Mouse (Mus musculus): Measurements from ENCODE around the gene Chrnd. TPM values are rescaled to one million over a fixed set of nuclear protein-coding genes. Genes with fewer than 3 reads are reported as not detected.

Gene Chrnd
- polyA plus RNA-seq, 1 experiment from 2014 or later = not detected

- in situ Hi-C loops (cut with MboI; ENCODE audit: low pct_unique_long_range_greater_than_20kb) = no loop called here
- ChIA-PET CTCF (no interaction called here), POLR2A (no interaction called here)
- DNase-seq (ENCODE audit: low read depth, low spot score) (no peak), ATAC-seq (no peak)
- H3K27me3 ChIP-seq = no peaks in the 10 kb centered on the region
- no peak for TF ChIP-seq CTCF (IDR thresholded peaks at IDR 0.05)
Measured at GRCm38 (mm10) chr1:87230606-87231005, 40.2 kb downstream of the Chrnd start.

- no peak for ATAC-seq
- no peak for TF ChIP-seq CTCF (IDR thresholded peaks at IDR 0.05)
Measured at GRCm38 (mm10) chr1:87232197-87232596, 41.8 kb downstream of the Chrnd start.

GRCm38 (mm10) chr1:87239056-87239455 is 48.6 kb downstream of the Chrnd start:
- TF ChIP-seq CTCF (IDR thresholded peaks at IDR 0.05) = peak; percentile 42
- CTCF ChIA-PET = interaction anchor here (0.9 to 1.4 kb wide), 2 partner anchors 10 to 23 kb away, joined by 3 read pairs; no protein-coding TSS in a partner anchor
- POLR2A ChIA-PET = interaction anchor here (1.0 kb wide), 1 partner anchor 15 kb away, joined by 3 read pairs; no protein-coding TSS in a partner anchor
- in situ Hi-C loops (cut with MboI; ENCODE audit: low pct_unique_long_range_greater_than_20kb) = no loop called here
- H3K27me3 ChIP-seq = no peaks in the 10 kb centered on the region
- ATAC-seq = peak; percentile 83
- no peak for DNase-seq (ENCODE audit: low read depth, low spot score)

More at GRCm38 (mm10) chr1:87232197-87232596, 41.8 kb downstream of the Chrnd start:
- POLR2A ChIA-PET = interaction anchor here (0.6 kb wide), 1 partner anchor 414 kb away, joined by 3 read pairs; no protein-coding TSS in a partner anchor
- no peak for DNase-seq (ENCODE audit: low read depth, low spot score)
- in situ Hi-C loops (cut with MboI; ENCODE audit: low pct_unique_long_range_greater_than_20kb) = no loop called here
- H3K27me3 ChIP-seq = no peaks in the 10 kb centered on the region
- CTCF ChIA-PET = interaction anchor here (1.5 to 3.6 kb wide), 2 partner anchors 14 to 192 kb away, joined by 3 to 17 read pairs; no protein-coding TSS in a partner anchor

DNA sequence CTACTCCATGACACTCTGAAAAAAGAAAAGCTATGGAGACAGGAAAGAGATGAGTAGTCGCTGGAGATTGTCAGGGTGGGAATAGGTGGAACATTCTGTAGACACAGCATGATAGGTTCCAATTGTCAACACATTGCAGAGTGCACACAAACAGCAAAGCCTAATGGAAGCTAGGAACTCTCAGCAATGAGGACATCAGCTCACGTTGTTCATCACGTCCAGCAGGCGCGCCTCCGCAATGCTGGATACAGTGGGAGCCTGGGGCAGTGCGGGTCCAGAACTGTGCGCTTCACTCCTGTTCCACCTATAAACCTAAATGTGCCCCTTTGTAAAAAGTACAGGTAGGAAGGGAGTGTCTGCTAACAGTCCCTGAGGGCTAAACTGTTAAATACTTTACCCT is 52.6 kb downstream of the Chrnd start:
- no peaks in the 10 kb centered on the region for H3K27me3 ChIP-seq
- in situ Hi-C loops (cut with MboI; ENCODE audit: low pct_unique_long_range_greater_than_20kb) = no loop called here
- DNase-seq (ENCODE audit: low read depth, low spot score) (no peak), ATAC-seq (no peak)
- CTCF ChIA-PET = interaction anchor here (0.8 to 2.1 kb wide), 5 partner anchors 11 to 51 kb away, joined by 3 to 8 read pairs (median 4); no protein-coding TSS in a partner anchor
- POLR2A ChIA-PET = interaction anchor here (0.7 kb wide), 2 partner anchors 9 to 175 kb away, joined by 3 to 4 read pairs; no protein-coding TSS in a partner anchor
- TF ChIP-seq CTCF (IDR thresholded peaks at IDR 0.05) = no peak

DNA sequence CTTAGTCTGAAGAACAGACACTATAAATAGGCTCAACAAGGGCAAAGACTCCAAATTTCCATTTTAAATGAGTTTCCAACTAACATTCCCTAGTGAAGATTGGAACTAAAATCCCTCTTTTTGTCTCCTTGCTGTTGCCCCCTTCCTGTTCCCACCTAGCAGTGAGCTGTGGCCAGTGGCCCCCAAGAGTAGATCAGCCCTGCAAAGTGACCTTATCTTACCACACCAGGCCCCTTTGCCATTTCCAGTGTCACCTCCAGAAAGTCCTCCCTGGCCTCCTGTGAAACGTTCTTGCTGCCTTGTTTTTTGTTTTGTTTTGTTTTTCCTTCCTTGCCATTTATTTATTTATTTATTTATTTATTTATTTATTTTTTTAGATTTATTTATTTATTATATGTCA is 55.0 kb downstream of the Chrnd start:
- DNase-seq (ENCODE audit: low read depth, low spot score) (no peak), ATAC-seq (no peak)
- no peak for TF ChIP-seq CTCF (IDR thresholded peaks at IDR 0.05)
- POLR2A ChIA-PET = no interaction called here
- no peaks in the 10 kb centered on the region for H3K27me3 ChIP-seq
- CTCF ChIA-PET = interaction anchor here (1.0 to 1.1 kb wide), 2 partner anchors 31 to 38 kb away, joined by 3 read pairs; no protein-coding TSS in a partner anchor
- in situ Hi-C loops (cut with MboI; ENCODE audit: low pct_unique_long_range_greater_than_20kb) = loop anchor here (5.0 kb wide), 2 partner anchors 42 to 112 kb away; no protein-coding TSS in a partner anchor

- peak; percentile 83 for ATAC-seq
Measured at GRCm38 (mm10) chr1:87245929-87246815, 55.8 kb downstream of the Chrnd start.

More at GRCm38 (mm10) chr1:87245929-87246815, 55.8 kb downstream of the Chrnd start:
- ChIA-PET POLR2A (no interaction called here), CTCF (interaction anchor here (1.0 to 1.1 kb wide), 3 partner anchors 30 to 47 kb away, joined by 3 read pairs; no protein-coding TSS in a partner anchor)
- no peak for DNase-seq (ENCODE audit: low read depth, low spot score)
- in situ Hi-C loops (cut with MboI; ENCODE audit: low pct_unique_long_range_greater_than_20kb) = loop anchor here (5.0 kb wide), 2 partner anchors 41 to 111 kb away; no protein-coding TSS in a partner anchor
- H3K27me3 ChIP-seq = no peaks in the 10 kb centered on the region
- peak; percentile 94 for TF ChIP-seq CTCF (IDR thresholded peaks at IDR 0.05)

Other genes with a start within 250 kb of the Chrnd start
- gene Alppl2, start 100.7 kb upstream of the Chrnd start, polyA plus RNA-seq (2021) = not detected
- gene Alpi, start 89.0 kb upstream of the Chrnd start, polyA plus RNA-seq (2021) = 0.04 TPM
- 0.06 TPM for gene Akp3, start 65.6 kb upstream of the Chrnd start, polyA plus RNA-seq (2021)
- gene Ecel1, start 34.1 kb upstream of the Chrnd start, polyA plus RNA-seq (2021) = 0.45 TPM
- 0.06 TPM for gene Prss56, start 7.3 kb upstream of the Chrnd start, polyA plus RNA-seq (2021)
- not detected for gene Chrng, start 14.1 kb downstream of the Chrnd start, polyA plus RNA-seq (2021)
- gene Eif4e2, start 23.3 kb downstream of the Chrnd start, polyA plus RNA-seq (2021) = 136 TPM
- gene Efhd1, start 73.8 kb downstream of the Chrnd start, polyA plus RNA-seq (2021) = 26.0 TPM
- 107 TPM for gene Gigyf2, start 136.4 kb downstream of the Chrnd start, polyA plus RNA-seq (2021)
- gene Kcnj13, start 204.1 kb downstream of the Chrnd start, polyA plus RNA-seq (2021) = 0.41 TPM

Data from Patski (cell line).